Mouse (Mus musculus) hematopoietic stem cell, adult 5-6 weeks (primary cell): ENCODE data around the gene Myh7. TPM values are rescaled to one million over a fixed set of nuclear protein-coding genes. Genes with fewer than 3 reads are reported as not detected.
"Not testable (repeated sequence)": the region's sequence is repeated elsewhere in the genome, so short reads cannot be mapped to it uniquely, and the experiment has no call there.

Source experiments
- ATAC-seq, 2 experiments: fragments of 125-278 bp in 1 of 2; replicated peaks in 1 of 2; 2 replicates each; pipeline ENCODE4 v1.8.0; 2016 to 2017; ENCODE audit warnings: inconsistent platforms in 2 of 2, mild to moderate bottlenecking in 2 of 2, moderate number of reproducible peaks in 2 of 2, low read depth in 1 of 2, moderate TSS enrichment in 1 of 2; ENCODE audit not compliant: low FRiP score in 2 of 2, poor library complexity in 2 of 2, severe bottlenecking in 2 of 2, insufficient read depth in 1 of 2, low TSS enrichment in 1 of 2
- total RNA-seq: library from RNA; stranded (forward); fragments of 172-1452, 232-1000 nt; gene quantifications from 2 replicates; pipeline ENCODE4 v1.2.3, GENCODE M21; 2017

The Myh7 gene
- total RNA-seq, 1 experiment from 2014 or later = not detected

DNA sequence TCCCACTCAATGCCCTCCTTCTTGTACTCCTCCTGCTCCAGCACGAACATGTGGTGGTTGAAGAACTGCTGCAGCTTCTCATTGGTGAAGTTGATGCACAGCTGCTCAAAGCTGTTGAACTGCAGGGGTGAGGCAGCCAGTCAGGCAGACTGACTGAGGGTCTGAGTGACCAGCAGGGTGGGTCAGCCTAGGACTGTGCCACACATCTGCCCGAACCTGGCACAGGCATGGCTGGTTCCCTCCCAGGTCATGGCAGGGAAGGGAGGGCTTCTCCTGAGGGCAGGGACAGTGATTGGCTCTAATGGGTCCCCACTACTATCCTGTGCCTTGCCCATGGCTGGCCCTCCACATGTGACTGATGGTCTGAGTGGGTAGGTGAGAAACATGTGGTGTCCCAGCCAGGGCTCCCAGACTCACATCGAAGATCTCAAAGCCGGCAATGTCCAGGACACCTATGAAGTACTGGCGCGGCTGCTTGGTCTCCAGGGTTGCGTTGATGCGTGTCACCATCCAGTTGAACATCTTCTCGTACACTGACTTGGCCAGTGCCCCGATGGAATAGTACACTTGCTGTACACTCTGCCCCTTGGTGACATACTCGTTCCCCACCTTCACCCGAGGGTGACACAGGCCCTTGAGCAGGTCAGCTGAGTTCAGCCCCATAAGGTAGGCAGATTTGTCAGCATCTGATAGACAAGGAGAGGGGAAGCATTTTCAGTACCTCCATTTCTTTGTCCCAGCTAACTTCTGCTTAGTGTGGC, 34.4 kb downstream of the Myh7 start:
- not testable (repeated sequence) for ATAC-seq

DNA sequence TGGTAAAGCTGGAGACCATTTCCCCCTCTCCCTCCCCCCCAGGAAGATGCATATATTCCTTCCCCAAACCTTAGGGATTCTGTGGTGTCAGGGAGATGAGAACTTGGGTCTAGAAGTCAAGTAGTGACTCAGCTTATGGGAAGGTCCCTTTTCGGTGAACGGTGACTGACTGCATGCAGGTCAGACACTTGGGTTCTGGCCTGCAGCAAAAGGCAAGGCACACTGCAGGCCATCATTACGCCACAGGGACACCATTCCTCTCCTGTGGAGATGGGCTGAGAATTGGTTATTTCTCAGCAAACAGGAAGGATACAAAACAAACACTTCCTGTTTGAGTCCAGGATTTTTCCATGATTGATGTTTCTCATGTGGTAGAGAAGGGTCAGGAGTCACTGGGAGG, 35.2 kb downstream of the Myh7 start:
- ATAC-seq = no peak

GRCm38 (mm10) chr14:54958503-54958902, 35.9 kb downstream of the Myh7 start:
- no peak for ATAC-seq

DNA sequence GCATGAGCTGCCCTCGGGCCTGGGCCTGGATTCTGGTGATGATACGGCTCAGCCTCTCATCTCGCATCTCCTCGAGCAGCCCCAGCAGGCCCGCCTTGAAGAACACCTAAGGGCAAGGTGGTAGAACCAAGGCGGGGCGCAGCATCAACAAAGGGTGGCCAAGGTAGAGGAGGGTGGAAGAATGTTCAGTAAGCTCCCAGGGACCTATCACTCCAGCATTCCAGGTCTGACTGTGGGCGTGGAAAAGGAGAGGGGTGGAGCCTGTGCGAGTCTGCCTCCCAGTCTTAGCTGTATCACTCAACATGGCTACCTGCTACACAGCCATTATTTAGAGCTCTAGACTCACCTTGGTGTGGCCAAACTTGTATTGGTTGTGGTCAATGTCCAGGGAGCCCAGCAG, 37.9 kb downstream of the Myh7 start:
- ATAC-seq = no peak

- no peak for ATAC-seq
These were observed 38.9 kb downstream of the Myh7 start for GRCm38 (mm10) chr14:54955481-54955880.

DNA sequence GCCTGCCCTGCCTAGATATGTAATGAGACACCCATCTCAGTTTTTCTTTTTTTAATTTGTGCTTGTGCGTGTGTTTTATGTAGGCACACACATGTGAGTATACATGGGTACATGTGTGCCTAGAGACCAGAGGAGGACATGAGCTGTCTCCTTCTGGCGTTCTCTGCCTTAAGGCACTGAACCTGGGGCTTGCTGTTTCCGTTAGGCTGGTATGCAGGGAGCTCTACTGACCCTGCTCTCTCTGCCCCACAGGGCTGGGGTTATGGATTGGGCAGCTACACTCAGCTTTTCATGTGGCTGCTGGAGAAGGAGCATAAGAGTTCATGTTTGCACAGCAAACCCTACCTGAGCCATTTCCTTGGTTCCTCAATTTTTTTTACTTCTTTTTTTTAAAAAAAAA, 40.0 kb downstream of the Myh7 start:
- no peak for ATAC-seq

DNA sequence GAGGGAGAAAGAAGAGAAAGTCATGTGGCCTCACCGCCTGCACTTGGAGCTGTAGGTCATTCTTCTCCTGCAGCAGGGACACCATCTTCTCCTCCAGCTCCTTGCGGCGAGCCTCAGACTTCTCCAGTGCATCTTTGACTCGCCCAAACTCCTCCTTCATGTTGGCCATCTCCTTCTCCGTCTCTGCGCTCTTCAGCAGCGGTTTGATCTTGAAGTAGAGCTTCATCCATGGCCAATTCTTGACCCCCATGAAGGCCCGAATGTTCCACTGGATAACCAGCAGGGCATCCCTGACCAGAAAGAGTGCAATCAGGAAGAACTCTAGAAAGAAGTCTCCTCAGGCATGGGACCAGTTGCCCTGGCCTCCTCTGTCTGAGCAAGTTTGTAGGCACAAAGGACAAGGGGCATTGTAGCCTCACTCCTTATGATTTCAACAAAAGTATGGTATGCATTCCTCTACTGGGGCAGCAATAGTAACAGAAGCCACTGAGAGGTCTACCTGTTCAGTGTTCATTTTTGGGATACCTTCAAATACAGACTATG, 40.7 kb downstream of the Myh7 start:
- ATAC-seq = no peak

- ATAC-seq = no peak
These were observed 42.8 kb downstream of the Myh7 start for GRCm38 (mm10) chr14:54951587-54951986.

DNA sequence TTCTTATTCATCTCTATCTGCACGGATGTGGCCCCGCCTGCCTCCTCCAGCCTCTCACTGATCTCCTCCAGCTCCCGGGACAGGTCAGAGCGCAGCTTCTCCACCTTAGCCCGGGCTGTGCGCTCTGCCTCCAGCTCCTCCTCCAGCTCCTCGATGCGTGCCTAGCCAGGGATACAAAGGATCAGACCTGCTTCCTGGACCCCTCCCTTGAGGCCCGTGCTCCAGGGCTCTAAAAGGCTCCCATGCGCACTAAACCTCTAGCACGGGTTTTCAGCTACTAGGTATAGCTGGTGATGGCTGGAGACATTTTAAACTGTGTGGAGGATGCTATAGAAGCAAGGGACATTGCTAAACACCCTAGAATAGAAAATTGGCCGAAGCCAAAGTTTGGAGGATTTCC, 43.9 kb downstream of the Myh7 start:
- no peak for ATAC-seq

GRCm38 (mm10) chr14:54948781-54949180, 45.6 kb downstream of the Myh7 start:
- ATAC-seq = no peak

DNA sequence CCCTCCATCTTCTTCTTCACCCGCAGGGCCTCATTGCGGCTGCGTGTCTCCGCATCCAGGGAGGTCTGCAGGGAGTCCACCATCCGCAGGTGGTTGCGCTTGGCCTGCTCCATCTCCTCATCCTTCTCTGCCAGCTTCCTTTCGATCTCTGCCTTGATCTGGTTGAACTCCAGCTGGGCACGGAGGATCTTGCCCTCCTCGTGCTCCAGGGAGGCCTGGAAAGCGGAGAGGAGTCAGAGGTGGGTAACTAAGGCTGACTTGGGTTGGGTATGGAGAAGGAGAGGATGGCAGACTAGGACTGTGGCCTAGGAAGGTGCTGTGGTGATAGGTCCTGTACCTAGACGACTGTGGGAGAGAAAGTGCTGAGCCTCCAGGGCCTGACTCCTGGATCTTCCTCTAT, 47.4 kb downstream of the Myh7 start:
- ATAC-seq = not testable (repeated sequence)

GRCm38 (mm10) chr14:54945975-54946704, 48.3 kb downstream of the Myh7 start:
- ATAC-seq = no peak

GRCm38 (mm10) chr14:54944939-54945338, 49.5 kb downstream of the Myh7 start:
- ATAC-seq = no peak

DNA sequence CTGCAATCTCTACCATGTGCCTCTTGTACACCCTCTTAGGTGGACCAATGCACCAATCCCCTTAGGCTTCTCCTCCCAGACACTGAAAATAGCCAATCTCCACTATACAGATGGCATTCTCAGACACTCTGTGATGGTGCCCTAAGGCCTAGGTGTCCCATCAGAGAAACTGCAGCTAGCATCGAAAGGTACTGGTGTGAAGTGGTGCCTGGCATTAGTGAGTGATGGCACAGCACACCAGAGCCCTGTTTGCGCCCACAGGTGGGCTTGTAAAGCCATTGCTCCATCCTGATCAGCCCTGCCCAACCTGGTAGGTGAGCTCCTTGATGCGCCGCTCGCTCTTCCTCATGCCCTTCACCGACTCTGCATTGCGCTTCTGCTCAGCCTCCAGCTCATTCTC, 50.5 kb downstream of the Myh7 start:
- ATAC-seq = no peak

DNA sequence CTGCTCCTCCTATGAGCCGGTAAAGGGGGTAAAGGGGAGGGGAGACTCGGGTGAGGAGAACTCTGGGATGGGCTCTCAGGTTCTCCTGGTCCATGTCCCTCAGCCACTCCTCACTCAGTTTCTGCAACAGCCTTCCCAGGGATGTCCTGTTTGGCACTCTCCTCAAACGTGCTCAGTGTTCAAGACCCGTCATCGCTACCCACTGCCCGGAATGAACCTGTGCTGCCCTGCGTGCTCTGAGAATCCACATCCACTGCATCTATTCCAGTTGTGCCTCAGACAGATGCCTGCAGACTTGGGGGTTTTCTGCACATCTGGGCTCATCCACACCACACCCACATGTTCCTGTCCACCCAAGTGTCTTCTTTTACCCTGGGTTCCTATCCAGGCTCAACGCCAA, 51.9 kb downstream of the Myh7 start:
- no peak for ATAC-seq

DNA sequence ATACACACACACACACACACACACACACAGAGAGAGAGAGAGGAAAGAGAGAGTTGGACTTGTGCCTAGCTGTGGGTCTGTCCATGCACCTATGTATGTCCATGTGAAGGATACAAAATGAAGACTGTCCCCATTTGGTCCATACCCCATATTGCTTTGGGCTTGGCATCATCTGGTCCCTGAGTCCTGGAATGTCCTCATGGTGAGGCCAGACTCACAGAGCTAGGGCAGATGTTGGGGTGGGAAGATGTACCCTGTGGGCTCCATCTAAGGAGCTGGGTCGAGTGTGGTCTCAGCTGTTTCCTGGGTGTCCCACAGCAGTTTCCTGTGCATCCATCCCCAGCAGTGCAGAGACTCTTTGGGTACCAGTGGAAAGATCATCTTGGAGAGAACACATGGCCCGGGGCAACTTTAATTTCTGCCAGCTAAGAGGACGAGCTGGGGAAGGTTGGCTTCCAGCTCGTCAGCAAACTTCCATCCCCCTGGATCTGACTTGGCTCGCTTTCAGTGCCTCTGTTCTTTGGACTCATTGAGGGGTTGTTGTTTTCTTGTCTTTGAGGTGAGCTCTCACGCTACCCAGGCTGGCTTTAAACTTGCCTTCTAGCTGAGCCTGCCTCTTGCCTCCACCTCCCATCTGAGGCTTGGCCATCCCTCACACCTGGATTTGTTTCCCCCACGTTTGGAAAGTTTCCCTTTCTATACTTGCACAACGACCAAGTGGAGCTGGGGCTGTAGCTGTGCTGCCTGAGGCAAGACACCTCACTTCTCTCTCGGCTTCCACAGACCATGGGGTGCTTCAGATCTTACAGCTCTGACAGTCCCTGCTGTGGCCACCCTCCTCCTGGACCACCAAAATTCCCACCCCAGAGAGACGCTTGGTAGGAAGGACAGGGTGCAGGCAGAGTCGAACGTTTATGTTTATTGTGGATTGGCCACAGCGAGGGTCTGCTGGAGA, 53.1 kb downstream of the Myh7 start:
- ATAC-seq = no peak

DNA sequence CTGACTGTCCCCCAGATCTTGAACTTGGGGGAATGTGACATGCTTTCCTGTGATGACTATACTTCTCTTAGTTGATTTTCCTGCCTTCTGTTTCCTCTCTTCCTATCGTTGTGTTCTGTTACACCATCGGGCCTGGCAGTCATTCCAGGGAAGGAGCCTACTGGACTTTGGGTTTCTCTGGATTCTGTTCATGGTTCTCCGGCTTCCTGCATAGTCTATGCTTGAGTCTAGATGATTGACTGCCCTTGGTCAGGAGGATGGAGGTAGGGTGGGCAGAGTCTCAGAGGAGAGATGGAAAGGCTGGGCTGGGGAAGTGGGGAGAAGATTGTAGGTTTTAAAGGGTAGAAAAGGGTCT, 54.3 kb downstream of the Myh7 start:
- no peak for ATAC-seq
